Mouse (Mus musculus) kidney, adult 2 months (tissue): ENCODE data around the gene Aig1.

ENCODE experiments used
- CTCF ChIP-seq: fragments of 200-500 bp; conservative IDR thresholded peaks from 2 replicates; pipeline ENCODE4 v1.5.1; 2011; ENCODE audit warnings: low read depth, mild to moderate bottlenecking, control low read depth, low read length, moderate library complexity, mixed read lengths; ENCODE audit not compliant: insufficient read depth, insufficient read length
- POLR2A ChIP-seq: fragments of 200-500 bp; IDR thresholded peaks from one replicate; pipeline ENCODE4 v1.6.1; 2011; ENCODE audit warnings: low read depth, low read length, control low read depth

- TF ChIP-seq CTCF (no peak), POLR2A (no peak)
Measured at GRCm38 (mm10) chr10:13792788-13793187, 76.0 kb downstream of the Aig1 start.
